Mouse (Mus musculus) thymus, adult 2 months (tissue): ENCODE results near the gene Msi2.

ENCODE experiments used
- CTCF ChIP-seq: fragments of 200-500 bp; IDR thresholded peaks from 2 replicates; pipeline ENCODE4 v1.5.1; 2012; ENCODE audit warnings: mild to moderate bottlenecking, control low read depth, low read length, moderate library complexity, borderline replicate concordance; ENCODE audit not compliant: control insufficient read depth, poor library complexity, insufficient read depth; ENCODE audit errors: extremely low read depth
- POLR2A ChIP-seq: fragments of 200-500 bp; IDR thresholded peaks from 2 replicates; pipeline ENCODE4 v1.6.1; 2012; ENCODE audit warnings: mild to moderate bottlenecking, low read length, control low read depth, moderate library complexity; ENCODE audit not compliant: control insufficient read depth, poor library complexity, insufficient read depth; ENCODE audit errors: extremely low read depth

DNA sequence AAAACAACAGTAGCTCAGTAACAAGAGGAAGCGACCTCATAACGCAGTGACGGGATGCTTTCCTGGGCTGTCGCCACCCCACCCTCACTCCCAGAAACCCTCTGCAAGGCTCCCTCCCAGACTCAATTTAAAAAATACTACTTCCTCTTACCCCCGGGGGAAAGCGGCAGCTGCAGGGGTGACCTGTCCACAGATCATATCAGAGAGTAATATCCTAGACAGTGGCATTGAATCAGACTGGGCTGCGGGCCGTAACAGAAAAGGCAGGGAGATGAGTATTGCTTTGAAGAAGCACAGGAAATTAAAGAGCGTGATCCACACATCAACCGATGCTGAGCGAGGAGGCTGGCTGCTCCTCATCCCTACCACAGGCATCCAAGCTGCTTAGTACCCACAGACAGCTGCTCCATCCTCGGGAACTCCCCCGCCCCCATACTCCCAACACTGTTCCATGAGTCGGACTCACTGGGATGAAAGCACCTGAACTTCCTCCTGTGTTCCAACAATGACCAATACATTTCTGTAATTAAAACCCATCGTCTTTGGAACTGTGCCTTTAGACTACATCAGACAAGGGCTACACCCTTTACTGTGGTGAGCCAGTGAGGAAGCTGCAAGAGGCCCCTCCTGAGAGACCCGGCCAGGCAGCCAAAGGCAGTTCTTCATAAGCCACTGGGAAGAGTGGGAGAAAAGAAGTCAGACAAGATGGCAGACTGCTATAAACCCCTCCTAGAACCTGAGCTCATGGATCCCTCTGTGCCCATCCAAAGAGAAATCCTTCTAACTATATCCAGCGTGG, 118.8 kb downstream of the Msi2 start:
- TF ChIP-seq CTCF = no peak
- TF ChIP-seq POLR2A = no peak
